In genomic region chr8:120276051-120276890, GRCm38 (mm10) we compare ENCODE assay signal across 8 mouse cellular contexts. TPM values are rescaled to one million over a fixed set of nuclear protein-coding genes. Genes with fewer than 3 reads are reported as not detected.
DNase-seq lines count a peak whose midpoint lies in the region; ATAC-seq and TF ChIP-seq lines count a peak whose summit lies in the region.

No protein-coding gene starts in this region.

- peak overlapping the region; percentile 73 for H3K27ac ChIP-seq in heart, postnatal 0 days (ENCODE audit: low read depth)
- no peak overlapping the region; the same call in 1 of the 2 replicates for H3K27ac ChIP-seq in small intestine, adult 2 months (ENCODE audit: insufficient read depth, low read depth, low read length)

- H3K36me3 ChIP-seq in heart, postnatal 0 days (replicated peaks; ENCODE audit: control insufficient read depth, insufficient read depth, low read length), result no peaks in the 10 kb centered on the region
- H3K36me3 ChIP-seq in megakaryocyte, embryonic 14.5 days (replicated peaks; ENCODE audit: low read length), result no peaks in the 10 kb centered on the region
- no peaks in the 10 kb centered on the region for H3K36me3 ChIP-seq in small intestine, adult 2 months (ENCODE audit: control insufficient read depth, insufficient read depth, low read length)

- peak; percentile 12; the same call in 1 of the 2 replicates for TF ChIP-seq POLR2A in small intestine, adult 2 months (IDR thresholded peaks at IDR 0.05; ENCODE audit: low read depth, low read length)

- no peak for TF ChIP-seq CTCF in heart, postnatal 0 days (IDR thresholded peaks at IDR 0.05; ENCODE audit: low read depth)
- no peak for TF ChIP-seq CTCF in small intestine, adult 2 months (IDR thresholded peaks at IDR 0.05; ENCODE audit: extremely low read depth, insufficient read length, insufficient replicate concordance, low read depth, low read length)

- ATAC-seq in heart, postnatal 0 days (ENCODE audit: insufficient read depth, low read depth), result peak; percentile 89

- H3K9me3 ChIP-seq in heart, postnatal 0 days (replicated peaks; ENCODE audit: control insufficient read depth, low read length), result no peaks in the 10 kb centered on the region
- H3K9me3 ChIP-seq in megakaryocyte, embryonic 14.5 days, result peaks cover 10% of the 10 kb centered on the region; the same call in 1 of the 2 replicates

- H3K4me2 ChIP-seq in heart, postnatal 0 days (ENCODE audit: low read depth, low read length), result peak overlapping the region; percentile 87

- peak overlapping the region; percentile 49 for H3K4me3 ChIP-seq in heart, postnatal 0 days (ENCODE audit: low read depth, low read length)
- H3K4me3 ChIP-seq in megakaryocyte, embryonic 14.5 days (replicated peaks), result peak overlapping the region; percentile 91
- peak overlapping the region; percentile 50 for H3K4me3 ChIP-seq in small intestine, adult 2 months (ENCODE audit: low read depth, low read length)

- DNase-seq in CD4-positive, CD25-positive, alpha-beta regulatory T cell, adult 2 months (ENCODE audit: low read depth, low spot score), result peak; percentile 83
- DNase-seq in adrenal gland, adult 2 months, result peak; percentile 98
- peak; percentile 23 for DNase-seq in fat pad, adult 2 months (ENCODE audit: extremely low read depth, low read depth, low spot score)
- DNase-seq in heart, postnatal 0 days (ENCODE audit: low spot score), result peak; percentile 82
- peak; percentile 87 to 93 for DNase-seq in kidney, postnatal 25 days
- DNase-seq in frontal cortex, postnatal 10 days (ENCODE audit: low spot score in 2 of 2), result no peak

- H3K9ac ChIP-seq in heart, postnatal 0 days (replicated peaks; ENCODE audit: low read depth, low read length), result peak overlapping the region; percentile 35; the same call in 1 of the 2 replicates

- WGBS in heart, postnatal 0 days, result 1% methylated on average over 44 of the region's 49 CpGs
- under 1% methylated on average over 49 of the region's 49 CpGs for WGBS in small intestine, adult 2 months

- H3K27me3 ChIP-seq in heart, postnatal 0 days (ENCODE audit: control insufficient read depth, insufficient read depth, low read length), result no peaks in the 10 kb centered on the region
- H3K27me3 ChIP-seq in megakaryocyte, embryonic 14.5 days (replicated peaks), result peaks cover 87% of the 10 kb centered on the region
- H3K27me3 ChIP-seq in small intestine, adult 2 months (ENCODE audit: control insufficient read depth, insufficient read depth, low read length), result no peaks in the 10 kb centered on the region

- H3K4me1 ChIP-seq in heart, postnatal 0 days (ENCODE audit: control insufficient read depth, insufficient read depth), result peaks cover 27% of the 10 kb centered on the region
- H3K4me1 ChIP-seq in megakaryocyte, embryonic 14.5 days, result peaks cover 40% of the 10 kb centered on the region
- H3K4me1 ChIP-seq in small intestine, adult 2 months (ENCODE audit: control insufficient read depth, insufficient read depth, insufficient read length, low read length), result peaks cover 13% of the 10 kb centered on the region

- no peak for TF ChIP-seq EP300 in heart, postnatal 0 days (IDR thresholded peaks at IDR 0.05; ENCODE audit: low read depth)

RNA-seq across cellular contexts. Expression of gene Gse1, which starts 48.0 kb away (rescaled TPM):
- total RNA-seq in adrenal gland, adult 2 months (2021), result 10 to 100 TPM; 27.1 to 28.7 TPM
- polyA plus RNA-seq in adrenal gland, adult 2 months (2012; rRNA removed), result 42.1 and 46.3 TPM in 2 replicates
- total RNA-seq in heart, postnatal 0 days (2014; rRNA removed; ENCODE audit: low replicate concordance), result 18.7 and 30.8 TPM in 2 replicates
- 4.1 and 5.4 TPM in 2 replicates for polyA plus RNA-seq in heart, postnatal 0 days (2015; fragmentation: Nextera tagmentation; extraction: Ambion mirVana)
- 163 and 212 TPM in 2 replicates for polyA plus RNA-seq in megakaryocyte, embryonic 14.5 days (2012; ENCODE audit: insufficient read depth, low replicate concordance)
- 29.6 and 55.9 TPM in 2 replicates for polyA plus RNA-seq in small intestine, adult 2 months (2012; rRNA removed)

Comparison
In these comparisons a context has a peak if more than half of its experiments do, and no peak if none do; other contexts are left out.
1. DNase-seq: peak in CD4-positive, CD25-positive, alpha-beta regulatory T cell, adult 2 months (single experiment), adrenal gland, adult 2 months (single experiment), fat pad, adult 2 months (single experiment), heart, postnatal 0 days (single experiment) and kidney, postnatal 25 days (2 of 2); none in frontal cortex, postnatal 10 days (0 of 2).
2. Peak in every context shown above with its lines, with median percentiles within 50 percentile points of each other: H3K4me3 ChIP-seq.